Comparison of ENCODE assay signal across 26 mouse cellular contexts in the genomic region with DNA sequence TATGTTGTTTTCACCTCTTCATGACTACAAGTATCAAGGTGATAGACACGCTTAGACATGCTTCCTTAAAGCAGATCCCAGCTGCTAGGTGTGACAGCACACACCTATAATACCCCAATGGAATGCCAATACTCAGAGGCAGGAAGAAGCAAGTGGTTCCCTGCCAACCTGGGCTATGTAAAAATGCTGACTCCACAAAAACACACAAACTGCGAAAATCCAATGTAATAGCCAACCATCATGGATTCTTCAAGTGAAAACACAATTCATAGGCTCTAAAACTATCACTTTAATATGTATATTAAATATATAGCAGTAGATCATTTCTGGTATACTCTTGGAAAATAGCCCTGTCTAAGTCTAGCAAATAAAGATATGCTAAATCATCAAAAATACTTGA. TPM values are rescaled to one million over a fixed set of nuclear protein-coding genes. Genes with fewer than 3 reads are reported as not detected.
DNase-seq lines count a peak whose midpoint lies in the region; ATAC-seq and TF ChIP-seq lines count a peak whose summit lies in the region.
"Had no signal": no experiment of that assay in that cellular context is flagged by ENCODE, and none has a peak within 500 bp of the region (broad histone marks: within the 10 kb centered on the region; RNA-seq: fewer than 3 reads in every experiment).

No protein-coding gene starts in this region.

- peak; percentile 22 for DNase-seq in embryonic facial prominence, embryonic 14.5 days (ENCODE audit: low spot score)
- DNase-seq in embryonic facial prominence, embryonic 10.5 days (ENCODE audit: low spot score) = no peak
- DNase-seq in CH12.LX (ENCODE audit: extremely low read depth) (no peak), ES-E14 (ENCODE audit: low read depth, low spot score) (no peak), MEL (ENCODE audit: low read depth, low spot score) (no peak)
- no peak for DNase-seq in ovary, postnatal 10 days (ENCODE audit: low spot score)
- DNase-seq in frontal cortex, postnatal 10 days (ENCODE audit: low spot score in 2 of 2) = no peak
- DNase-seq: adrenal gland, adult 2 months; adrenal gland, adult 8-10 months; adrenal gland, postnatal 10 days; adrenal gland, postnatal 14 days; adrenal gland, postnatal 25 days; adrenal gland, postnatal 36 days; B cell, adult 2 months; cerebellum, adult 11 months; cerebellum, adult 11-12 months; cerebellum, adult 18-20 months; cerebellum, adult 2 months; cerebellum, adult 8-10 months had no signal

- 90% methylated on average over 2 of the region's 2 CpGs for WGBS in embryonic facial prominence, embryonic 14.5 days
- 96% methylated on average over 2 of the region's 2 CpGs for WGBS in embryonic facial prominence, embryonic 10.5 days

- in situ Hi-C loops in CH12.LX (cut with MboI; ENCODE audit: low pct_ligation_motif_present, low pct_unique_long_range_greater_than_20kb, low sequenced_read_pairs) = no loop called here
- in situ Hi-C loops in ES-E14 (cut with MboI; ENCODE audit: low sequenced_read_pairs in 2 of 2, unreplicated experiment in 2 of 2) = no loop called here

- H3K4me1 ChIP-seq in embryonic facial prominence, embryonic 14.5 days (ENCODE audit: control insufficient read depth, insufficient read depth, low read length) = no peaks in the 10 kb centered on the region
- no peaks in the 10 kb centered on the region for H3K4me1 ChIP-seq in embryonic facial prominence, embryonic 10.5 days
- H3K4me1 ChIP-seq in CH12.LX (ENCODE audit: control insufficient read depth in 1 of 2, insufficient read depth in 2 of 2) (peaks cover 3 to 23% of the 10 kb centered on the region in 2 experiments; a peak in 2 of 4 replicates), ES-E14 (ENCODE audit: control insufficient read depth in 2 of 2, insufficient read depth in 2 of 2, low read length in 2 of 2, poor library complexity in 1 of 2) (no peaks in the 10 kb centered on the region), MEL (ENCODE audit: control insufficient read depth in 1 of 2, insufficient read depth in 2 of 2, low read length in 2 of 2) (peaks cover 5 to 7% of the 10 kb centered on the region in 2 experiments; a peak in 2 of 4 replicates)

- ATAC-seq in embryonic facial prominence, embryonic 14.5 days (ENCODE audit: low read depth) = no peak
- ATAC-seq in erythroid progenitor cell, adult 5-6 weeks (replicated peaks; ENCODE audit: low FRiP score, poor library complexity, severe bottlenecking) = no peak
- ATAC-seq: activated CD4-positive, CD25-positive, alpha-beta regulatory T cell, adult 4 months; CD4-positive, CD25-positive, alpha-beta regulatory T cell, adult 4 months; Patski had no signal

- no peak overlapping the region for H3K4me3 ChIP-seq in embryonic facial prominence, embryonic 14.5 days (ENCODE audit: low read depth, low read length)
- H3K4me3 ChIP-seq in embryonic facial prominence, embryonic 10.5 days = no peak overlapping the region
- H3K4me3 ChIP-seq in CH12.LX (replicated peaks in 1 of 3; ENCODE audit: low read depth in 2 of 3, low read length in 2 of 3, poor library complexity in 1 of 3) (no peak overlapping the region), ES-E14 (ENCODE audit: insufficient read depth in 1 of 2, low read depth in 1 of 2, low read length in 2 of 2, poor library complexity in 1 of 2, severe bottlenecking in 1 of 2) (no peak overlapping the region), MEL (ENCODE audit: control insufficient read depth in 1 of 2, insufficient read depth in 1 of 2, low read depth in 2 of 2, low read length in 2 of 2) (no peak overlapping the region)

- H3K79me2 ChIP-seq in CH12.LX (replicated peaks; ENCODE audit: control insufficient read depth, extremely low read depth, insufficient read depth, poor library complexity, severe bottlenecking) (peaks cover 53% of the 10 kb centered on the region), MEL (ENCODE audit: control insufficient read depth, insufficient read depth, low read length, poor library complexity) (peaks cover 24% of the 10 kb centered on the region)

- peaks cover 4% of the 10 kb centered on the region; the same call in 1 of the 2 replicates for H3K36me3 ChIP-seq in embryonic facial prominence, embryonic 14.5 days (ENCODE audit: control insufficient read depth, insufficient read depth, low read length)
- H3K36me3 ChIP-seq in embryonic facial prominence, embryonic 10.5 days (replicated peaks) = peaks cover 39% of the 10 kb centered on the region
- H3K36me3 ChIP-seq in CH12.LX (replicated peaks in 1 of 2; ENCODE audit: control insufficient read depth in 1 of 2, insufficient read depth in 1 of 2, low read length in 1 of 2) (peaks cover 2 to 50% of the 10 kb centered on the region in 2 experiments), ES-E14 (ENCODE audit: control insufficient read depth, insufficient read depth, low read length, poor library complexity, severe bottlenecking) (no peaks in the 10 kb centered on the region), MEL (ENCODE audit: control insufficient read depth in 1 of 2, insufficient read depth in 2 of 2, low read length in 2 of 2) (peaks cover 3 to 4% of the 10 kb centered on the region in 2 experiments; a peak in 3 of 4 replicates)

- 0 out of 2 replicates have a peak, but pooled peaks cover 5% of the 10 kb centered on the region for H3K9me3 ChIP-seq in embryonic facial prominence, embryonic 14.5 days (ENCODE audit: control insufficient read depth, low read length)
- H3K9me3 ChIP-seq in embryonic facial prominence, embryonic 10.5 days = no peaks in the 10 kb centered on the region; the same call in 1 of the 2 replicates
- H3K9me3 ChIP-seq in CH12.LX (replicated peaks; ENCODE audit: low read length) (peaks cover 3% of the 10 kb centered on the region), ES-E14 (ENCODE audit: control insufficient read depth, insufficient read depth, low read depth, low read length) (no peaks in the 10 kb centered on the region), MEL (replicated peaks; ENCODE audit: insufficient read depth, low read length) (no peaks in the 10 kb centered on the region)

- TF ChIP-seq CTCF in CH12.LX (conservative IDR thresholded peaks at IDR 0.05 in 1 of 2, IDR thresholded peaks at IDR 0.05 in 1 of 2; ENCODE audit: low read depth in 2 of 2, low read length in 2 of 2) (no peak), MEL (IDR thresholded peaks at IDR 0.05 in 2 of 3, conservative IDR thresholded peaks at IDR 0.05 in 1 of 3; ENCODE audit: control insufficient read depth in 1 of 3, insufficient read depth in 1 of 3, low read depth in 2 of 3, low read length in 3 of 3, poor library complexity in 1 of 3, severe bottlenecking in 1 of 3) (no peak)

- H3K27ac ChIP-seq in embryonic facial prominence, embryonic 14.5 days (replicated peaks; ENCODE audit: low read depth, low read length) = no peak overlapping the region
- H3K27ac ChIP-seq in embryonic facial prominence, embryonic 10.5 days (replicated peaks) = no peak overlapping the region
- H3K27ac ChIP-seq in CH12.LX (ENCODE audit: insufficient read depth, low read depth) (no peak overlapping the region; the same call in 1 of the 2 replicates), ES-E14 (ENCODE audit: insufficient read depth, low read depth, low read length, poor library complexity, severe bottlenecking) (no peak overlapping the region), MEL (ENCODE audit: control insufficient read depth, low read depth, low read length) (no peak overlapping the region)

- no peaks in the 10 kb centered on the region for H3K27me3 ChIP-seq in embryonic facial prominence, embryonic 14.5 days (replicated peaks; ENCODE audit: control insufficient read depth, insufficient read depth, low read length)
- H3K27me3 ChIP-seq in embryonic facial prominence, embryonic 10.5 days (replicated peaks; ENCODE audit: low read depth, poor library complexity, severe bottlenecking) = no peaks in the 10 kb centered on the region
- H3K27me3 ChIP-seq in CH12.LX (replicated peaks) = no peaks in the 10 kb centered on the region
- H3K27me3 ChIP-seq in MEL (ENCODE audit: control insufficient read depth in 1 of 2, insufficient read depth in 2 of 2, low read length in 2 of 2) = no peaks in the 10 kb centered on the region
- H3K27me3 ChIP-seq: Patski had no signal

- TF ChIP-seq RAD21 in CH12.LX (IDR thresholded peaks at IDR 0.05; ENCODE audit: low read depth, low read length) (no peak), MEL (IDR thresholded peaks at IDR 0.05; ENCODE audit: low read depth, low read length) (no peak)

- dilution Hi-C loops in CH12.LX (cut with MboI; ENCODE audit: extremely low pct_ligation_motif_present, extremely low pct_unique_long_range_greater_than_20kb, low sequenced_read_pairs) = no loop called here

- H3K4me2 ChIP-seq in embryonic facial prominence, embryonic 14.5 days (ENCODE audit: low read depth, low read length) = no peak overlapping the region
- no peak overlapping the region for H3K4me2 ChIP-seq in CH12.LX (ENCODE audit: insufficient read depth, low read depth, poor library complexity, severe bottlenecking)

- TF ChIP-seq EP300 in CH12.LX (IDR thresholded peaks at IDR 0.05; ENCODE audit: low read length) = no peak
- TF ChIP-seq EP300 in MEL (IDR thresholded peaks at IDR 0.05; ENCODE audit: low read depth in 1 of 2, low read length in 2 of 2) = no peak

- H3K9ac ChIP-seq in embryonic facial prominence, embryonic 14.5 days (ENCODE audit: low read depth, low read length) = no peak overlapping the region
- H3K9ac ChIP-seq in CH12.LX (ENCODE audit: insufficient read depth, low read depth) (no peak overlapping the region), ES-E14 (ENCODE audit: insufficient read depth, low read depth, low read length, poor library complexity, severe bottlenecking) (no peak overlapping the region), MEL (ENCODE audit: control insufficient read depth, low read depth, low read length, poor library complexity, severe bottlenecking) (no peak overlapping the region)

- TF ChIP-seq POLR2A in CH12.LX (IDR thresholded peaks at IDR 0.05; ENCODE audit: low read depth, low read length) = no peak
- no peak for TF ChIP-seq POLR2A in MEL (IDR thresholded peaks at IDR 0.05; ENCODE audit: control insufficient read depth in 1 of 2, insufficient read depth in 1 of 2, low read depth in 1 of 2, low read length in 2 of 2, poor library complexity in 1 of 2)

RNA-seq across cellular contexts. Expression of a gene that starts 26.0 kb away (rescaled TPM):
- polyA plus RNA-seq in embryonic facial prominence, embryonic 14.5 days (2014; fragmentation: Nextera tagmentation; extraction: Ambion mirVana) = 15.3 and 17.1 TPM in 2 replicates
- 25.4 and 25.5 TPM in 2 replicates for polyA plus RNA-seq in embryonic facial prominence, embryonic 10.5 days (2016; fragmentation: Nextera tagmentation; extraction: Ambion mirVana)
- total RNA-seq in CH12.LX (2012; rRNA removed) (11.9 and 13.4 TPM in 2 replicates), CH12.LX (2014; rRNA removed) (6.5 and 8.3 TPM in 2 replicates), ES-E14 (2012; rRNA removed) (17.3 and 20.0 TPM in 2 replicates), MEL (2012; rRNA removed) (9.1 and 14.9 TPM in 2 replicates)
- polyA plus RNA-seq in CH12.LX (2012; ENCODE audit: insufficient read length, low read depth) (27.1 and 39.0 TPM in 2 replicates), MEL (2012; ENCODE audit: insufficient read depth in 1 of 2, insufficient read length in 2 of 2, low read depth in 1 of 2, low replicate concordance in 2 of 2, missing spikeins in 1 of 2) (10 to 100 TPM; 36.8 to 41.1 TPM)
- 43.2 TPM in 2 replicates for total RNA-seq in erythroid progenitor cell, adult 5-6 weeks (2015; ENCODE audit: low replicate concordance)
- 16.2 and 21.3 TPM in 2 replicates for total RNA-seq in erythroid progenitor cell, adult 5-6 weeks (2017; ENCODE audit: low replicate concordance)

RNA-seq across cellular contexts. Expression of a gene that starts 32.6 kb away (rescaled TPM):
- polyA plus RNA-seq in embryonic facial prominence, embryonic 14.5 days (2014; fragmentation: Nextera tagmentation; extraction: Ambion mirVana) = 0.96 and 10.0 TPM in 2 replicates
- not detected in 2 replicates for polyA plus RNA-seq in embryonic facial prominence, embryonic 10.5 days (2016; fragmentation: Nextera tagmentation; extraction: Ambion mirVana)
- total RNA-seq in CH12.LX (2012; rRNA removed) = not detected in 2 replicates
- total RNA-seq in CH12.LX (2014; rRNA removed) = not detected in 2 replicates
- not detected in 2 replicates for polyA plus RNA-seq in CH12.LX (2012; ENCODE audit: insufficient read length, low read depth)
- total RNA-seq in ES-E14 (2012; rRNA removed) = not detected in 2 replicates
- total RNA-seq in MEL (2012; rRNA removed) = not detected in 2 replicates
- polyA plus RNA-seq in MEL (2012; ENCODE audit: insufficient read depth in 1 of 2, insufficient read length in 2 of 2, low read depth in 1 of 2, low replicate concordance in 2 of 2, missing spikeins in 1 of 2) = not detected
- total RNA-seq in erythroid progenitor cell, adult 5-6 weeks (2015; ENCODE audit: low replicate concordance) = not detected in 2 replicates
- not detected in 2 replicates for total RNA-seq in erythroid progenitor cell, adult 5-6 weeks (2017; ENCODE audit: low replicate concordance)
- total RNA-seq: G1E had no signal
- polyA plus RNA-seq: activated CD4-positive, CD25-positive, alpha-beta regulatory T cell, adult 4 months; CD4-positive, CD25-positive, alpha-beta regulatory T cell, adult 4 months; G1E; Patski had no signal

RNA-seq across cellular contexts. Expression of a gene that starts 43.4 kb away (rescaled TPM):
- 0.12 and 0.15 TPM in 2 replicates for polyA plus RNA-seq in embryonic facial prominence, embryonic 14.5 days (2014; fragmentation: Nextera tagmentation; extraction: Ambion mirVana)
- polyA plus RNA-seq in embryonic facial prominence, embryonic 10.5 days (2016; fragmentation: Nextera tagmentation; extraction: Ambion mirVana) = 0.09 TPM in 1 of 2 replicates, not detected in the other
- total RNA-seq in CH12.LX (2012; rRNA removed) (0.13 TPM in 1 of 2 replicates, not detected in the other), CH12.LX (2014; rRNA removed) (0.09 TPM in 1 of 2 replicates, not detected in the other), ES-E14 (2012; rRNA removed) (0.32 and 1.1 TPM in 2 replicates), MEL (2012; rRNA removed) (not detected in 2 replicates)
- polyA plus RNA-seq in CH12.LX (2012; ENCODE audit: insufficient read length, low read depth) (0.21 and 0.26 TPM in 2 replicates), MEL (2012; ENCODE audit: insufficient read depth in 1 of 2, insufficient read length in 2 of 2, low read depth in 1 of 2, low replicate concordance in 2 of 2, missing spikeins in 1 of 2) (under 1 TPM in 1 of 2 experiments, not detected in 1; 0.06 TPM)
- not detected in 2 replicates for total RNA-seq in erythroid progenitor cell, adult 5-6 weeks (2015; ENCODE audit: low replicate concordance)
- not detected in 2 replicates for total RNA-seq in erythroid progenitor cell, adult 5-6 weeks (2017; ENCODE audit: low replicate concordance)
- total RNA-seq: adrenal gland, adult 18-20 months; adrenal gland, adult 2 months; adrenal gland, postnatal 36 days; G1E had no signal
- polyA plus RNA-seq: adrenal gland, adult 2 months; C2C12; CD4-positive, CD25-positive, alpha-beta regulatory T cell, adult 4 months; G1E had no signal
